Mouse (Mus musculus): ENCODE data around the gene Bhlhe41.

The Bhlhe41 gene

DNA sequence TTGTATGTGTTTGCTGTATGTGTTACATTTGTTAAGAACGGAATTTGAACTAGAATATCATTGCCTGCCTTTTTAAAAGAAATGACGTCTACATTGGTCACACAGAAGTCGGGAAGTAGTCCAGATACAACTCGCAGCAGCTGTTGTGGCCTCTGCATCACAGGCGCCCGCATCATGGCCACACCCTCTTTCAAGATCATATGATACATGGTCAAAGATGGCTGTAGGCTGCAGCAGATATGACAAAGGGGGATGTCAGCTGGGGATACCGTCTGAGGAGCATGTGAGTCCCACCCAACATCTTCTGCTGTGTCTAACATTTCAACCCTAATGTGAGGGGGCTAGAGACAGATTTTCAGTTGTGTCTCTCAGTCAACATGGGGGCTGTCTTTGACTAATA, 6.7 kb upstream of the Bhlhe41 start:
- DNase-seq (ENCODE audit: low read depth, low spot score) = no peak

DNA sequence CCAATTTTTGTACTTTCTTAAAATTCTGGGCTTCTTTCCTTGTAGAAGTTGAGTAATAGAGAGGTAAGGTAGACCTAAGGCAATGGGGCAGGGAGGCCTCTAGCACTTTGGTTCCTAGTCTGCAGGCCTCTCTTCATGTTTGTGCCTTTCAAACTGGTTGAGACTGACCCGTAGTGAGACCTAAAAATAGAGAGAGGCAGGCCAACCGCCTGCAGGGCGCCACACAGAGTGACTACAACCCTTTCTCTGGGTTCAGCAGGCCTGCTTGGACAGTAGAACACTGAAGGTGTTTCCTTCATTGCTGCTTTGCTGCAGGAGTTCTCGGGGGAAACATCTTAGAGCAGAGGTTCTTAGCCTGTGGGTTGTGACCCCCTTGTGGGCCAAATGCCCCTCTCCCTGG, 5.6 kb upstream of the Bhlhe41 start:
- DNase-seq (ENCODE audit: low read depth, low spot score) = no peak

DNA sequence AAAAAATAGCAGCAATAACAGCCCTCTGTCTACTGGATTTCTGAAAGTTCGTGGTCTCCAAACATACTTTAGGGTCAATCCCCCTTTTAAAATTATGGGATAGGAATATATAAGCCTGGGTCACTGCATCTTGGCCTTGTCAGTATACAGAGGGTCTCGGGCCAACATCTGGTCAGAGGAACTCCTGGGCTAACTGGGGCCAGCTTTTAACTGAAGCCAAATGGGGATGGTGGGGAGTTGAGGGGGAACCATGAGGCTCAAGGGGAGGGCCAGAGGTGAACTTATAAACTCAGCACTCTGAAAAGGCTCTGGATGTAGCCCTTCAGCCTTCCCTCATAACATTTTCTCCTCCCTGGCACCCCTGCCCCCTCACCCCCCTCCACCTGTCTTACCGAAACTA, 1.8 kb upstream of the Bhlhe41 start:
- DNase-seq (ENCODE audit: low read depth, low spot score) = no peak

DNA sequence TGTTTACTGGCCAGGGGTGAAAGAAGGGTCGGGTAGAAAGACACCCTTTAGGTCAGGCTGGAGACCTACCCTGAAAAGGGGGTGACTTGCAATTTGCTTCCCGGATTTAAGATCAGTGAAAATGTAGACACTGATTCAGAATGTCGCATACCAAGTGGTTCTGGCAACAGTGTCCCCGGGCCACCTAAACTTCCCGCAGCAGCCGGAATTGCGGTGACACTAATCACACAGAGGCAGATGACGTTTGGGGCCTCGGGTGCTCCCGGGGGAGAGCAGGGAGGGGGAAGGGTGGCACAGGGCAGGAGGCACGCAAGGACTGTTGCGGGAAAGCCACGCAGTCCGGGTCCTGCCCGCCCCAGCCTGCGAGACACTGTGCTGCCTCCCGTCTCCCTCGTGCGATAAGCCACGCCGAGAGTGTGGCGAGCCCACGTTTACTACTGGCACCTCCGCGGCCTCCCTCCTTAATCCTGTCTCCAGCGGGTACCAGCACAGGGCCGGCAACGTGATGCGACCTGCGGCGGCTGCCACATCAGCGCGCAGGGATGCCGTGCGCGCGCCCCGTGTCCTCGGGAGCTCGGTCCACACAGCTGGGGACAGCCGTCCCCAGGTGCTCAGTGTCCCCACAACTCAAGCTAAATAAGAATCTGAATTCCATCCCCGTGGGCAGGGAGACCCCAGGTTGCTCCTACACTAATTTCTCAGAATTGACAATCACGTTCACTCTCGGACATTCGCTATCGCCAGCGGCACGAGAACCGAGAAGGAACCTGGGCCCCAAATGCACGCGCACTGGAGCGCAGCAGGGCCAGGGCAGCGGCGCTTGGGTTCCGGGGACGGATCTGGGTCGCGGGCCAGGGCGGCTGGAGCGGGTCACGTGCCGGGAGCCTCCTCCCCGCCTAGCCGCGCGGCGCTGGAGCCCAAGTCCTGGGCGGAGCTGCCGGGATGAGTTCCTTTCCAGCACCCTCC, 811 bp upstream of the Bhlhe41 start:
- peak; percentile 45 for DNase-seq (ENCODE audit: low read depth, low spot score)

DNA sequence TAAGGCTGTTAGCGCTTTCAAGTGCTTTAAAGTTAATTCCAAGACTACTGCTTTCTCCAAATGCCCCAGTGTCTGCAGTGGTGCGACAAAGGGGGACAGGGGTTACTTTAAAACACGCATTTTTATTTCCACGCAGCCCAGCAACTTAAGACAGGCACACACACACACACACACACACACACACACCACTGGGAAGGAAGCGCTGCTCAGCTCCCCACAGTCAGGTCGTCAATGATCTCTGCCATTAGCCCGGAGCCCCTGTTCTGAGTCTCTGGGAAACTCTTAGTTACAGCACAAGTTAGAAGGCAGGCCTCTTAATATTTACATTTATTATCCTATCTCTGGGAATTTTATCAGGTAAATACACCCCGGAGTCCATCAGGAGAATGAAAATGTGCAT, 1.2 kb downstream of the Bhlhe41 start:
- no peak for DNase-seq (ENCODE audit: low read depth, low spot score)

DNA sequence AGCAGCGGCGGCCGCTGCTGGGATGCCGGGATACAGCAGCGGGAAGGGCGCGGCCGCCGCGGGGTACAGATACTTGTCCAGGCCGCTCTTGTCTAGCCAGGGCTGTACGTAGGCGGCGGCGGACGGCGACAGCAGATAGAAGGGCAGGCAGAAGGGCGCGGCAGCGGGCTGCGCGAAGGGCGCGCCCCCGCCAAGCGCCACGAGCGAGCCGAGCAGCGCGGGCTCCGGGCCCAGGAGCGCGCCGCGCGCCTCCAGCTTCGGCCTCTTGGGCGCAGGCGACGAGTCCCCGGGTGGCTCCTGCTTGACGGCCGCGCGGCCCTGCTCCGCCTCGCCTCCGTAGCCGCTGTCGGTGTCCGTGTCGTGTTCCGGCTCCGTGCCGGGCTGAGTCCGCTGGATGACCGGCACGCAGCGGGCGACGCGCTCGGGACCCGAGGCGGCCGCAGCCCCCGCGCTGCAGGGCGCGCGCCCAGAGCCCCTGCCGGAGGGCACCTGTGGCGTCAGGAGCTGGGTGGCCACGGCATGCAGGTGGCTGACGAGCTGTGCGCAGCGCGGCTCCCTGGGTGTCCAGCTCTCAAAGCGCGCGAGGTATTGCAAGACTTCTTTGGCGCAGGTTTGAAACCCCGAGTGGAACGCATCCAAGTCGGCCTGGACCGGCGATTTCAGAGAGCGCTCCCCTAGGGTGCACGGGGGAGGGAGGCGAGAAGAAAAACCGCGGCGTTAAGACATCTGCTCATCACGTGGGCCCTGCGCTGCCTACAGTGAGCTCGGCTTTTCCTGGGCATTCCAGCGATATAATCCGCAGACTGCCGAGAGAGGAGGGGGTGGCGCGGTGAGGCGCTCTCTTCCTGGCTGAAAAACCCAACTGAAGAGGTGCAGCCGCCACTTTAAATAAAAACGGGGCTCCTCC, 2.0 kb downstream of the Bhlhe41 start:
- DNase-seq (ENCODE audit: low read depth, low spot score) = peak; percentile 75

DNA sequence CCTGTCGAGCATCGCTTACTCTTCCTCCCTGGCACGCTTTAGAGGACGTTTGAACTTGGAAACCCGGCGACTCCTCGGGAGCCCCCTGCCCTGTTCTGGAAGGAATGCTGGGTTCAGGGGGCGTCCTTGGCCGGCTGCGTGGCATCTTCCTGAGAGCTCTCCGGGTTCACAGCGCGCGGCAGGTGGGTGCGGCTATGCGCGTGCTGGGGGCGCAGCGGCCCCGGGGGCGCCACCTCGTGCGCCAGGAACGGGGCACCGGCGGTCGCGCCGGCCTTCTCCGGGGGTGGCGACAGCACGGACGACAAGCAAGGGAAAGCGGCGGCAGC, 2.7 kb downstream of the Bhlhe41 start:
- DNase-seq (ENCODE audit: low read depth, low spot score) = no peak

DNA sequence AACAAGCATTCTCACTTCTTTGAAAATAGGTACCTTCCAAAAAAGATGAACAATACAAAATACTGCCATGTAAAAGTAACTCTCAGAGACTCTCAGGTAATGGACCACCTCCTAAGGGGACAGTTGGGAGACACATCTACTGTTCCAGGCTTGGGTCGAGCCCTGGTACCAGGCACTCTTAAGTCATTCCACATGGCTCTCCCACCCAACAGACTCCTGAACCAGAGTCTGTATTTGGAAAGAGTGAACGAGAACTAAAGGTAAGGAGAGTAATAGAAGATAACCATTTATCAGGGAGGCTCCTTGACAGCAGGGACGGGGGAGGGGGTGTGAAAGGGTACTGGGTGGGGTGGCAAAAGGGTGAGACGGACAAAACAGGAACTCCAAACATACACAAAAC, 3.0 kb downstream of the Bhlhe41 start:
- DNase-seq (ENCODE audit: low read depth, low spot score) = no peak

DNA sequence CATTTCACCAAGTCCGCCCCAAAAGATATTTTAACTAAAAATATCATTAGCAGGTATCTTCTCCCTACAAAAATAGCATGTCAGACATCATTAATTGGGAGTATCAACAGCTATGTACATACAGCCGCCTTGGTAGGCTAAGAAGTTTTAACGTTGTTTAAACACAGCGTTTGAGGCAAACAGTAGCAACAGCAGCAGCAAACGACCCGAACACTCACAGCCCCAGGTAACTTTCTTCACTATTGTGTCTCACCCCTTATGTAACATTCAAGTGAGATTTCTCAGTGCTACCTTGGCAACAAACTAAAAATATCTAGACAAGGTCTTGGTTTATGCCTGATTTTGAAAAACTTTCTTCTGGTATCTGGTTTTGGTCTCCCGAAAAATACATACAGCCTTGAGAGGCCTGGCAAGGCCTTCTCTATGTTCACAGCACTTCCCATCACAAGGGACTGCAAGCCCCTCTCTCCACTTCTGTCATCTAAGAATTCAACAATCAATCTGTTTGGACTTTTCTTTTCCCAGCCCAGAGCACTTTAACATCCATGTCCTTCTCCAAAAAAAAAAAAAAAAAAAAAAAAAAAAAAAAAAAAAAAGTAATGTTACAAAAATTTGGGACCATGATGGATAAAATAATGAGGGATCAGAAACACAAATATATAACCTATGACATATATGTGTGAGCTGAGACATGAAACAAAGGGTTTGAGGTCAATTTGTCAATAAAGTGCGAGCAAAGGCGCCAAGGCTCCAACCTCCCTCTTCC, 3.7 kb downstream of the Bhlhe41 start:
- DNase-seq (ENCODE audit: low read depth, low spot score) = no peak

DNA sequence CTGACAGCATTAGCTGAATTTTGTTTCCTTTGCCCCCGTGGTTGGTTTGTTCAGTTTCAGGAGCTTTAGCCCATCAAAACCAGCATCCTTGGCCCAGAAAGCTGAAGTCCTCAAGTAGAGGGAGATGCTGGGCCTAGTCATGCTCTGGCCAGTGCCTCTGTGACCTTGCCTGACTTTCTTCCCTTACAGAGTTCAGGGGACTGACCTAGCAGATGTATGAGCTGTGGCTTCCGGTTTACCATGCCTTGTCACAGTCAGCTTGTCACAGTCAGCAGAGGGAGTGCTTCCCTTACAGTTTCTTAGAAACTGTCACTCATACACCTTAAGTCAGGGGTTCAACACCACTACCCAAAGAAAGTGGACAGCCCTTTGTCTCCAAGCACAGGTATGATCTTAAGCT, 5.0 kb downstream of the Bhlhe41 start:
- DNase-seq (ENCODE audit: low read depth, low spot score) = no peak

DNA sequence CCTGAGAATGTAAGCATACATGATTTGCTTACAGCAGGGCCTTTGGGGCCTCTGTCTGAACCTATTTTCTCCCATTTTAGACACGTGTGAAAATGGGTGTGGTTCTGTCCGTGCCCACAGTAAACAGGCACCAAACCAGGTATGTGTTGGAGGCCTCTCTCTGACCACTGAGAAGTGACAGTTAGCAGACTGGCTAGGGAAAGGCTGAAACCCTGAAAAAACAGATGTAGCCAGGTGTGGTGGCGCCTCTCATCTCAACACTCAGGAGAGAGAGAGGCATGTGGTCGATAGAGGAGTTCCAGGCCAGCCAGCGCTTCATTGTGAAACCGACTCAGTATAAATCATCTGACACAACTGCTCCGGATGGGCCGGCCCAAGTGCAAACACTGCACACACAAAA, 6.9 kb downstream of the Bhlhe41 start:
- DNase-seq (ENCODE audit: low read depth, low spot score) = no peak

DNA sequence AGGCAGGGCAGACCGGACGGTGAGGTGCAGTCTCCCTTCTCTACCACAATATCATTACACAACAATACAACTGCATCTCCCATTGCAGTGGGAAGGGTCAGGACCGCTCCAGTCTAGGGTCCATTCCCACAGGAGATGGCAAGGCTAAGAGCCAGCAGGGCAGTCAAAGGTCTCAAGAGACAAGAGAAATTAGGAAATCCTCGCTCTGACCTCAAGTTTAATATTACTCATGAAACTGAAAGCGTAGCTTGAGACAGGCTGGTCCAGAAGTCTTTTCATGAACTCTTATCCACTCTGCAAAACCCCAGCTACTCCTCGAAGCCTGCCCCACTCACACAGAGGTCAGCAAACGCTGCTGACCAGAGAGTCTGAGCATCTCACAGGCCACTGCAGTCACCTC, 7.9 kb downstream of the Bhlhe41 start:
- no peak for DNase-seq (ENCODE audit: low read depth, low spot score)

DNA sequence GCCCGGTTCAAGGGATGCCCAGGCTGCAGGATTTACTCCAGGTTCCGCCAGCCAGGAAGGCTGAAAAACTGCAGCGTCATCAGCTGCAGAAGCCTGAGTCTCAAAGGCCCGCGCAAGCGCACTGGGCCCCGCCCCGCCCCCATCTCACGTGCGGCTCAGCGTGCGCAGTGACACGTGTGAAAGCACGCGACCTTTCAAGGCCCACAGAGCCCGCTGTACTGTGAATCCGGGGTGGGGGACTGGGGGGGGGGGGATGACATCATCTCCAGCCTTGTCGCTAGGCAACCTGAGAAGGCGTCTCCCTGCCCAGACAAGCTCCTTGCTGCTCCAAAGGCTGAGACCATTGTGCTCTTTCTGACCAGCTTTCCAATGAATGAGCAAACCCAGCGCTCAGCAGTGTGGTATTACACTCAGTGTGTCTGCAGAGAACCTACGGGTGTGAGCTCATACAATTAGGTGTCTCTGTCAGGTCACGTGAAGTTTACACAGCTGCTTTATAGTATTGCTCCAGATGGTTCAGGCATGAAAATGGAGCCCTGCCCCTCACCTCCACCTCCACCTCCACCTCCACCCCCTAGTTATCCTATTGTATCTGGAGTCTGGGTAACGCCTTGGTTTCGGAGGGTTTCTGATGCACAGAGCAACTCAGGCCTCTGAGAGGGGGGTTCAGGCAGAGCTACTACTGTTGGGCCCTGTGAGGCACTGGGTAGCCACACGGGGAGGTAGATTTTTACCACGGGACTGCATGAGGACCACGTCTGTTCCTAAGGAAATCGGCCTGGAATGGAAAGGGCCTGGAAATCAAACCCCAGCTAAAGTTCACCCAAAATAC, 9.4 kb downstream of the Bhlhe41 start:
- peak; percentile 98 for DNase-seq (ENCODE audit: low read depth, low spot score)

DNA sequence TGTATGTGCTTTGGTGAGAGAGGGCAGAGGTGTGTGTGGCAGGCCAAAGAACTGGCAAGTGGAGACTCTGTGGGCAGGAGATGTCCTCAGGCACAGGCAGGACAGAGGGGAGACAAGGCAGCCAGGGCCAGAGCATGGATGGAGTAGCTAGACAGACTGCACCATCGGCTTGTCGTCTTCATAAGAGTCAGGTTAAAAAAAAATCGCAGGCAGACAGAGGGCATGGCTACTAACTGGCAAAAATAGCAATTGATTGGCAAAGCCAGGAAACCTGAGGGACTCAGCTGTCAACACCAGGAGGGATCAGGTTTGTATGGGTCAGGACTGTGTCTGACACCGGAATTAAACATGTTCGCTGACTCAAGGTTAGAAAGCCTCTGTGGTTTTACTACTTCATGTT, 10.6 kb downstream of the Bhlhe41 start:
- no peak for DNase-seq (ENCODE audit: low read depth, low spot score)

DNA sequence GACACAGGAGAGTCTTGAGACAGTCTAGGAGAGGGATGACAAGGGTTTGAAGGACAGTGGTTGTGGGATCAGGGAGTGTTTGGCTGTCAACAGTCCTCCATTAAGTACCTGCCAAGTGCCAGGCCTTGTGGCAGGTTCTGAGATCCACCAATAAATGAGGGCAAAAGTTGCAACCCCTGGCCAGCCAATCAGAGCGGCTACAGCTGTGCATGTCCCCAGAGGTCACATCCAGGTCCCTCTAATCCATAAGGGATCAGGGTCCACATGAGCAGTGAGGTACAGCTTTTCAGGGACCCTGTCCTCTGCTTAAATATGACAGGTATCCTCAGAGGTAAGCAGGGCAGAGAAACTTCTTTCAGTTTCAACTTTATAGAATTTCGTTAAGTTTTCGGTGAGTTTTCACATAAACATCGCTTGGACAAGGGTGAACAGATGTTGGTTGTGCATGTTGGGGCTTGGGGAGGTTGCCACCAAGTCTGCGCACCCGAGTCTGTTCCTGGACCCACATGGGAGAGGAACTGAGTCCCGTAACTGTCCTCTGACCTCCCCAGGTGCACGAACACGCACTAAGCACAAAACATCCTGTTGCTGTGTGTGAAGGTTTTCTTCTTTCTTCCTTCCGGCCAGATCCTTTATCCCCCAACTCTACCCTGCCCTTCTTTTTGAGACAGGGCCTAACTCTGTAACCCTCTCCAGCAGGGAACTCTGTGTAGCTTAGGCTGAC, 11.8 kb downstream of the Bhlhe41 start:
- no peak for DNase-seq (ENCODE audit: low read depth, low spot score)

DNA sequence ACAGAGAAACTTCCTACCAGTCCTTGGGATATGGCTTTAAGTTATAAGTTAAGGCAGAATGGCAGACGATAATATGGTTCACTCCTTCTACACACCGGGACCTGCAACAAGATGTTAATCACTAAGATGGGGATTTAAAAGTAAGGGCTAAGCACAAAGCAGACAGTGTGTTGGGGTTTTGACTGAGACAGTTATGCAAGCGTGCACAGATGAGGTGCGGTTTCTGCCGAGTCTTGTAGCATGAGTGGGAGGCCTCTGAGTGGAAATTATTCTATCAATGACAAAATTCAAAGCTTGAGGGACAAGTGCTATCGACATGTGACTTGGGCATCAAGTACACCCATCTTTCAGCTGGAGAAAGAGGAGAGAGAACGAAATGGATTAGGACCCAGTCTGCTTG, 12.7 kb downstream of the Bhlhe41 start:
- DNase-seq (ENCODE audit: low read depth, low spot score) = no peak

DNA sequence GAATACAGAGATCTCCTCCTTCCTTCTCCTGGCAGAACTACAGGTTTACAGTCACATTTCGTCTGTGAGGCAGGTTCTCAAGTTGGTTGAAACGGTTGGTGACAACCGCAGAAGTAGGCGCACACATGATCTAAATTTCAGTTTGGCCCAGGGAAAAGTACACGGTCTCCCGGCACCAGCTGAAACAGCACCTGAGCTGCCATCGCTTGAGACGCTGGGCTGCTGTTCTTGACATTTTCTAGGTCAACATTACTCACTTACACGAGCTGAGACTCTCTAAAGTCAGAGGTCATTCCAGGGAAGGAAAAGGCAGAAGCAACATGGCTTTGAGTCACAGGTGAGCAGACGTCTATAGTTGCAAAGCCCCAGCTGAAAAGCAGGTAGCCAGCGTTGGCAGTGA, 13.4 kb downstream of the Bhlhe41 start:
- no peak for DNase-seq (ENCODE audit: low read depth, low spot score)

DNA sequence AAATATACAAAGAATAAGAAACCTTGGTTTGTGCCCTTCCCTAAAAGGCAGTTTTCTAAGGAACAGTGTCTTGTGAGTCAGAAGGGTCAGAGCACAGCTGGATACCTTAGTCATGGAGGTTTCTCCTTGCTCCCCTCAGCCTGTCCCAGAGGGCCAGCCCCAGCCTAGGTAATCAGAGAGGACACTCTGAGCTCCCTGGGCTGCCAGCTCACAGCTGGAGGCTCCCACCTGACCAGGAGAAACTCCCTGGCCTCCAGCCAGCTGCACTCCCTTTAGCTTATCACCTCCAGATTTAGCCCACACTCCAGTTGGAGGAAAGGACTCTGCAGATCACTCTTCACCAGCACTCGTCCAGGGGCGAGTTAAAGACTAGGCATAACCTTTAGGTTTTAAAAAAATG, 14.6 kb downstream of the Bhlhe41 start:
- DNase-seq (ENCODE audit: low read depth, low spot score) = no peak

DNA sequence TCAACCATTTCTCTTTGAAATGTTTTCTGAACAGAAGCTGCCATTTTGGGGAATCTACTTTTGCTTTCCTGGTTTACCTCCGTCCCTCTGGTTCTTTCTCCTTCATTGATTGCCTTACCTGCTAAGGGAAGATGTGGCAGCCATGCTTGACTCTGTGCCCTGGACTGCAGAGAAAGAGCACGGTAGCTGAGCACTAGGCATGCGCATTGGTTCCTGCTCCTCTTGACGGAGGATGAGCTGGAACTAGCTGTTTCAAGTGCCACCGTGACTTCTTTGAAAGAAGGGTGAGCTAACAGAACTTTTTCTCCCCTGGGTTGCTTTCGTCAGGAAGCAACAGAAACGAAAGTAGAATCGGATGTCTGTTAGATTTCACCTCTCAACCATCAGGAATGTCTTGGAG, 17.7 kb downstream of the Bhlhe41 start:
- no peak for DNase-seq (ENCODE audit: low read depth, low spot score)

DNA sequence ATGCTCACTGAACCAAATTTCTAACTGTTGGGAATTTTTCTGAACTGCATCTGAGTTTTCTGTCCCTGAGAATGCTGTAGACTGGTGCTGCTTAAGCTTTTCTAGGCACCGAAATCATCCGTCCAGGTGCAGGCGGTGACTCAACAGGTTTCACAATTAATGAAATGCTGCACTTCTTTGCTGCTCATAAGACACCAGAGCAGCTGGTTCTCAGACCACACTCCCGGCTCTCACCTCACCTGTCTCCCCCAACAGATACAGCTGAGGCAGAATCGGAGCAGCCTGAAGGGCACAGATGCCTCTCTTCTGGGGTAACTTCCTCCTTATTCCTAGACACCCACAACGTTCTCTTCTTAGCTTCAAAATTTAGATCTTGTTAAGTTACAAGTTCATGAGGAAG, 18.4 kb downstream of the Bhlhe41 start:
- no peak for DNase-seq (ENCODE audit: low read depth, low spot score)

Data from mesoderm, embryonic 11.5 days (tissue).